Mouse (Mus musculus): ENCODE results near the gene Iqgap2.

Gene Iqgap2

GRCm38 (mm10) chr13:95653696-95654095 lies 238.0 kb downstream of the Iqgap2 start:
- DNase-seq (ENCODE audit: low spot score) = no peak

- no peak for DNase-seq (ENCODE audit: low spot score)
Measured at GRCm38 (mm10) chr13:95651870-95652668, 239.7 kb downstream of the Iqgap2 start.

GRCm38 (mm10) chr13:95649941-95650340 lies 241.8 kb downstream of the Iqgap2 start:
- DNase-seq (ENCODE audit: low spot score) = no peak

GRCm38 (mm10) chr13:95647248-95647647 lies 244.5 kb downstream of the Iqgap2 start:
- DNase-seq (ENCODE audit: low spot score) = no peak

GRCm38 (mm10) chr13:95646687-95647111 lies 245.0 kb downstream of the Iqgap2 start:
- no peak for DNase-seq (ENCODE audit: low spot score)

GRCm38 (mm10) chr13:95643740-95644139 lies 248.0 kb downstream of the Iqgap2 start:
- DNase-seq (ENCODE audit: low spot score) = no peak

GRCm38 (mm10) chr13:95641061-95641986 lies 250.4 kb downstream of the Iqgap2 start:
- DNase-seq (ENCODE audit: low spot score) = no peak

- DNase-seq (ENCODE audit: low spot score) = no peak
Measured at GRCm38 (mm10) chr13:95640408-95640807, 251.3 kb downstream of the Iqgap2 start.

- DNase-seq (ENCODE audit: low spot score) = no peak
Measured at GRCm38 (mm10) chr13:95639336-95640116, 252.2 kb downstream of the Iqgap2 start.

- DNase-seq (ENCODE audit: low spot score) = no peak
Measured at GRCm38 (mm10) chr13:95638894-95639293, 252.8 kb downstream of the Iqgap2 start.

- DNase-seq (ENCODE audit: low spot score) = no peak
Measured at GRCm38 (mm10) chr13:95637737-95638136, 254.0 kb downstream of the Iqgap2 start.

GRCm38 (mm10) chr13:95635301-95635700 lies 256.4 kb downstream of the Iqgap2 start:
- DNase-seq (ENCODE audit: low spot score) = no peak

- no peak for DNase-seq (ENCODE audit: low spot score)
Measured at GRCm38 (mm10) chr13:95634451-95634850, 257.3 kb downstream of the Iqgap2 start.

- DNase-seq (ENCODE audit: low spot score) = no peak
Measured at GRCm38 (mm10) chr13:95633384-95633783, 258.3 kb downstream of the Iqgap2 start.

- no peak for DNase-seq (ENCODE audit: low spot score)
Measured at GRCm38 (mm10) chr13:95632144-95632543, 259.6 kb downstream of the Iqgap2 start.

- no peak for DNase-seq (ENCODE audit: low spot score)
Measured at GRCm38 (mm10) chr13:95630747-95631146, 261.0 kb downstream of the Iqgap2 start.

GRCm38 (mm10) chr13:95629751-95630150 lies 262.0 kb downstream of the Iqgap2 start:
- DNase-seq (ENCODE audit: low spot score) = no peak

- no peak for DNase-seq (ENCODE audit: low spot score)
Measured at GRCm38 (mm10) chr13:95626696-95627095, 265.0 kb downstream of the Iqgap2 start.

GRCm38 (mm10) chr13:95623042-95623441 lies 268.7 kb downstream of the Iqgap2 start:
- no peak for DNase-seq (ENCODE audit: low spot score)

GRCm38 (mm10) chr13:95621563-95621962 lies 270.2 kb downstream of the Iqgap2 start:
- no peak for DNase-seq (ENCODE audit: low spot score)

GRCm38 (mm10) chr13:95618859-95619258 lies 272.9 kb downstream of the Iqgap2 start:
- DNase-seq (ENCODE audit: low spot score) = no peak

GRCm38 (mm10) chr13:95618309-95618712 lies 273.4 kb downstream of the Iqgap2 start, which contains the start of gene F2r:
Gene F2r (minus strand): TSS chr13:95618487.
- peak; percentile 25 for DNase-seq (ENCODE audit: low spot score)

Measured in urinary bladder, postnatal 10 days (tissue).